Mouse (Mus musculus) heart, embryonic 15.5 days (tissue): ENCODE results near the gene Gm20852. TPM values are rescaled to one million over a fixed set of nuclear protein-coding genes. Genes with fewer than 3 reads are reported as not detected.
"Not testable (repeated sequence)": the region's sequence is repeated elsewhere in the genome, so short reads cannot be mapped to it uniquely, and the experiment has no call there.

Experiments used
- ATAC-seq: fragments of 200-750 bp; cut with Nextera tagmentation; replicated peaks from 2 replicates; pipeline ENCODE4 v1.8.0; 2017; ENCODE audit warnings: low read depth, moderate TSS enrichment; ENCODE audit not compliant: insufficient number of reproducible peaks, insufficient read depth, low FRiP score
- H3K27ac ChIP-seq: fragments of 300-500 bp; sonication (generic); 2 replicates; pipeline ENCODE4 v1.5.1; 2015; ENCODE audit warnings: mild to moderate bottlenecking, inconsistent platforms
- H3K27me3 ChIP-seq: fragments of 300-500 bp; sonication (generic); 2 replicates; pipeline ENCODE4 v1.6.1; 2015; ENCODE audit warnings: inconsistent platforms
- H3K36me3 ChIP-seq: fragments of 300-500 bp; sonication (generic); 2 replicates; pipeline ENCODE4 v1.6.1; 2015; ENCODE audit warnings: mild to moderate bottlenecking, inconsistent platforms
- H3K4me1 ChIP-seq: fragments of 300-500 bp; sonication (generic); replicated peaks from 2 replicates; pipeline ENCODE4 v1.6.1; 2015; ENCODE audit warnings: inconsistent platforms
- H3K4me2 ChIP-seq: fragments of 300-500 bp; sonication (generic); 2 replicates; pipeline ENCODE4 v1.6.1; 2015; ENCODE audit warnings: inconsistent platforms, mild to moderate bottlenecking, moderate library complexity
- H3K4me3 ChIP-seq: fragments of 300-500 bp; sonication (generic); 2 replicates; pipeline ENCODE4 v1.5.1; 2015; ENCODE audit warnings: mild to moderate bottlenecking, inconsistent platforms
- H3K9ac ChIP-seq: fragments of 300-500 bp; sonication (generic); 2 replicates; pipeline ENCODE4 v1.6.1; 2015; ENCODE audit warnings: mild to moderate bottlenecking, inconsistent platforms
- H3K9me3 ChIP-seq: fragments of 300-500 bp; sonication (generic); replicated peaks from 2 replicates; pipeline ENCODE4 v1.6.1; 2016; ENCODE audit warnings: inconsistent platforms
- WGBS: fragments of 180-500 bp; shearing (Covaris S2); methylation state at CpG from one replicate; pipeline ENCODE4 v1.1.7; 2015; ENCODE audit warnings: mixed read lengths; 5-methylcytosine and 5-hydroxymethylcytosine counted together
- polyA plus RNA-seq: library from polyadenylated mRNA; unstranded; fragments of >200 nt; fragmentation: Nextera tagmentation; extraction: Ambion mirVana; gene quantifications from 2 replicates; pipeline ENCODE4 v1.2.1, GENCODE M21; 2015

Gene Gm20852
- polyA plus RNA-seq = not detected in 2 replicates

DNA sequence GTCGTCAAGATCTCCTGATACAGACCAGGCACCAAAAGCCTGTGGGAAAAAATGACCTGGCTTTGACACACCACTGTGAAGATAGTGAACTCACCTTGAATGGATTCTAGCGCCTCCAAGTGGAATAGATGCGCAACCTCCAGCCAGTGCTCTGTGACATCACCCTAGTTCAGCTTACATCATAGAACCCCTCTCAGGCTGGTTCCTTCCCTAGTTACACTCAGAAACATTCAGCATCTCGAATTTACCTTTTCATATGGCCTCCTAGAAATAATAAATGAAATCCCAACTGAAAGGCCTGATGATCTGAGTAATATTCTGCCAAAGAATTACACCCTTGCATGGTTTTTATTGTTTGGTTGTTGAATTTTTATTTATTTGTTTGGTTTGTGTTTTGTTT, at the start of gene Gm20852:
Gene Gm20852 (minus strand): TSS at position 101 of the 400 bp plus-strand sequence.
- no CpG with 5 or more reads among the region's 4 CpGs for WGBS
- H3K9ac ChIP-seq, H3K4me1 ChIP-seq, H3K4me3 ChIP-seq, H3K27me3 ChIP-seq, H3K4me2 ChIP-seq, ATAC-seq, H3K36me3 ChIP-seq, H3K27ac ChIP-seq, H3K9me3 ChIP-seq: not testable (repeated sequence)
